Mouse (Mus musculus) MEL (cell line): ENCODE data around the gene Rgcc.

ENCODE experiments used
- CHD2 ChIP-seq: IDR thresholded peaks from 2 replicates; pipeline ENCODE4 v1.6.1; 2011; ENCODE audit warnings: low read length, improper control_type of control experiment
- CTCF ChIP-seq, 3 experiments: IDR thresholded peaks in 2 of 3; conservative IDR thresholded peaks in 1 of 3; 2 replicates each; pipeline ENCODE4 v1.5.1; 2011 to 2012; ENCODE audit warnings: low read length in 3 of 3, low read depth in 2 of 3, mild to moderate bottlenecking in 2 of 3, improper control_type of control experiment in 1 of 3, inconsistent platforms in 1 of 3, mixed read lengths in 1 of 3, moderate library complexity in 1 of 3; ENCODE audit not compliant: control insufficient read depth in 1 of 3, insufficient read depth in 1 of 3, poor library complexity in 1 of 3, severe bottlenecking in 1 of 3
- ELF1 ChIP-seq: IDR thresholded peaks from 2 replicates; pipeline ENCODE4 v1.6.1; 2014; ENCODE audit warnings: low read depth, mild to moderate bottlenecking, inconsistent platforms, low read length, improper control_type of control experiment, moderate library complexity
- EP300 ChIP-seq, 2 experiments: IDR thresholded peaks; 2 replicates each; pipeline ENCODE4 v1.6.1; 2011; ENCODE audit warnings: improper control_type of control experiment in 2 of 2, low read length in 2 of 2, low read depth in 1 of 2, mild to moderate bottlenecking in 1 of 2
- GATA1 ChIP-seq: IDR thresholded peaks from 2 replicates; pipeline ENCODE4 v1.6.1; 2011; ENCODE audit warnings: low read depth, low read length, improper control_type of control experiment
- MAFK ChIP-seq: IDR thresholded peaks from 2 replicates; pipeline ENCODE4 v1.6.1; 2011; ENCODE audit warnings: low read depth, mild to moderate bottlenecking, low read length, improper control_type of control experiment, borderline replicate concordance
- POLR2A ChIP-seq, 2 experiments: IDR thresholded peaks; 2 replicates each; pipeline ENCODE4 v1.6.1; 2011 to 2012; ENCODE audit warnings: low read length in 2 of 2, mild to moderate bottlenecking in 2 of 2, control low read depth in 1 of 2, improper control_type of control experiment in 1 of 2, low read depth in 1 of 2, moderate library complexity in 1 of 2; ENCODE audit not compliant: control insufficient read depth in 1 of 2, insufficient read depth in 1 of 2, poor library complexity in 1 of 2
- SIN3A ChIP-seq: IDR thresholded peaks from 2 replicates; pipeline ENCODE4 v1.6.1; 2012; ENCODE audit warnings: low read length, improper control_type of control experiment, inconsistent platforms
- TCF12 ChIP-seq: IDR thresholded peaks from 2 replicates; pipeline ENCODE4 v1.6.1; 2014; ENCODE audit warnings: low read depth, mild to moderate bottlenecking, inconsistent platforms, low read length, improper control_type of control experiment, moderate library complexity
- USF1 ChIP-seq: IDR thresholded peaks from 2 replicates; pipeline ENCODE4 v1.6.1; 2014; ENCODE audit warnings: low read depth, mild to moderate bottlenecking, inconsistent platforms, low read length, improper control_type of control experiment, moderate library complexity

DNA sequence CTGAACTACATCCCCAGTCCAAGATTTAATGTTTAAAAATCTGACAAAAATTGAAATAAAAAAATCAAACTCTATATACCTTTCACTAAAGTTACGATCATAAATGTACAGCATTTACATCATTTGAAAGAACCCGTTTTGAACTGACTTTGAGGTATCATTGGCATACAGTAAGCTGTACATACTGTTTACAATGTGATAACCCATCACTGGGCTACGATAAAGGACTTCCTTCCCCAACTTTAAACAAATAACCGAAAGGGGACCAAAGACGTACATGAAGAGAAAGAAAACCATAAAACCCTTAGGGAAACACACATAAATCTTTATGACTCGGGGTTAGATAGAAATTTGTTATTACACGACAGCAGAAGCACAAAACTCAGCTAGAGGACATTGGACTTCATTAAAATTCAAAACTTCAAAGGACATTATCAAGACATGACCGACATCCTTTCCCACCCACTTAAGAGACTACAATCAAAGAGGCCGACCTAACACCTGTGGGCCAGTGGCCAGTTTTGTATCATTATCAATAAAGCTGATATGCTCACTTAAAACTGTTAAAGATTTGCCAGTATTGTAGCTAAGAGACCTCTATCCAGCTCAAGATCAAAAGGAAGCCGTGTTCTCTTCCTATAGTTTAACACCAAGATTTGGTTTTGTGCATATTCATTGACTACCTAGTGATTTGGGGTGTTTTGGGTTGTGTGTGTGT, 42.2 kb downstream of the Rgcc start:
- TF ChIP-seq CTCF (IDR thresholded peaks at IDR 0.05 in 2 of 3, conservative IDR thresholded peaks at IDR 0.05 in 1 of 3; ENCODE audit: control insufficient read depth in 1 of 3, insufficient read depth in 1 of 3, low read depth in 2 of 3, low read length in 3 of 3, poor library complexity in 1 of 3, severe bottlenecking in 1 of 3) (no peak), GATA1 (no peak), CHD2 (no peak), USF1 (no peak), EP300 (IDR thresholded peaks at IDR 0.05; ENCODE audit: low read depth in 1 of 2, low read length in 2 of 2) (no peak), POLR2A (IDR thresholded peaks at IDR 0.05; ENCODE audit: control insufficient read depth in 1 of 2, insufficient read depth in 1 of 2, low read depth in 1 of 2, low read length in 2 of 2, poor library complexity in 1 of 2) (no peak), ELF1 (no peak), MAFK (no peak), TCF12 (no peak), SIN3A (no peak)
